Mouse (Mus musculus) liver, embryonic 16.5 days (tissue): Measurements from ENCODE around the gene Got2. TPM values are rescaled to one million over a fixed set of nuclear protein-coding genes. Genes with fewer than 3 reads are reported as not detected.
"Not testable (repeated sequence)": the region's sequence is repeated elsewhere in the genome, so short reads cannot be mapped to it uniquely, and the experiment has no call there.

ENCODE experiments used
- ATAC-seq: fragments of 200-750 bp; cut with Nextera tagmentation; 2 replicates; pipeline ENCODE4 v1.8.0; 2017; ENCODE audit warnings: low read depth, mild to moderate bottlenecking, moderate number of reproducible peaks, moderate library complexity
- H3K27ac ChIP-seq: fragments of 300-500 bp; sonication (generic); 2 replicates; pipeline ENCODE4 v1.5.1; 2014; ENCODE audit warnings: mild to moderate bottlenecking, low read length
- H3K27me3 ChIP-seq: fragments of 300-500 bp; sonication (generic); 2 replicates; pipeline ENCODE4 v1.6.1; 2014; ENCODE audit warnings: low read depth, low read length, mixed read lengths; ENCODE audit not compliant: control insufficient read depth, insufficient read depth
- H3K36me3 ChIP-seq: fragments of 300-500 bp; sonication (generic); 2 replicates; pipeline ENCODE4 v1.6.1; 2014; ENCODE audit warnings: mild to moderate bottlenecking; ENCODE audit not compliant: control insufficient read depth, insufficient read depth
- H3K4me1 ChIP-seq: fragments of 300-500 bp; sonication (generic); 2 replicates; pipeline ENCODE4 v1.6.1; 2014; ENCODE audit warnings: low read depth, low read length, mixed read lengths; ENCODE audit not compliant: control insufficient read depth
- H3K4me2 ChIP-seq: fragments of 300-500 bp; sonication (generic); 2 replicates; pipeline ENCODE4 v1.6.1; 2014; ENCODE audit warnings: low read depth, low read length, mixed read lengths
- H3K4me3 ChIP-seq: fragments of 300-500 bp; sonication (generic); 2 replicates; pipeline ENCODE4 v1.5.1; 2014; ENCODE audit warnings: low read depth, mild to moderate bottlenecking, low read length
- H3K9ac ChIP-seq: fragments of 300-500 bp; sonication (generic); 2 replicates; pipeline ENCODE4 v1.6.1; 2014; ENCODE audit warnings: low read depth, low read length
- H3K9me3 ChIP-seq: fragments of 300-500 bp; sonication (generic); replicated peaks from 2 replicates; pipeline ENCODE4 v1.6.1; 2016; ENCODE audit warnings: low read length; ENCODE audit not compliant: control insufficient read depth
- WGBS: fragments of 180-500 bp; shearing (Covaris S2); extraction: QIAGEN DNeasy Blood & Tissue Kit; methylation state at CpG from one replicate; pipeline ENCODE4 v1.1.7; 2014; ENCODE audit not compliant: insufficient replicate concordance; 5-methylcytosine and 5-hydroxymethylcytosine counted together
- polyA plus RNA-seq: library from polyadenylated mRNA; unstranded; fragments of >200 nt; fragmentation: Nextera tagmentation; extraction: Ambion mirVana; gene quantifications from 2 replicates; pipeline ENCODE4 v1.2.1, GENCODE M21; 2015

Got2 gene
- polyA plus RNA-seq, 1 experiment from 2014 or later, result 279 TPM

- H3K27me3 ChIP-seq, result no peaks in the 10 kb centered on the region
- no peak overlapping the region for H3K9ac ChIP-seq
- H3K4me2 ChIP-seq, result no peak overlapping the region
- peak overlapping the region; percentile 11; the same call in 1 of the 2 replicates for H3K27ac ChIP-seq
- peaks cover 17% of the 10 kb centered on the region for H3K36me3 ChIP-seq
- WGBS, result 69% methylated on average over 4 of the region's 4 CpGs
- H3K4me1 ChIP-seq, result peaks cover 6% of the 10 kb centered on the region
- ATAC-seq, result peak; percentile 70
- H3K4me3 ChIP-seq, result no peak overlapping the region
- no peaks in the 10 kb centered on the region for H3K9me3 ChIP-seq
Observed at GRCm38 (mm10) chr8:95879823-95880222, 8.5 kb downstream of the Got2 start.

DNA sequence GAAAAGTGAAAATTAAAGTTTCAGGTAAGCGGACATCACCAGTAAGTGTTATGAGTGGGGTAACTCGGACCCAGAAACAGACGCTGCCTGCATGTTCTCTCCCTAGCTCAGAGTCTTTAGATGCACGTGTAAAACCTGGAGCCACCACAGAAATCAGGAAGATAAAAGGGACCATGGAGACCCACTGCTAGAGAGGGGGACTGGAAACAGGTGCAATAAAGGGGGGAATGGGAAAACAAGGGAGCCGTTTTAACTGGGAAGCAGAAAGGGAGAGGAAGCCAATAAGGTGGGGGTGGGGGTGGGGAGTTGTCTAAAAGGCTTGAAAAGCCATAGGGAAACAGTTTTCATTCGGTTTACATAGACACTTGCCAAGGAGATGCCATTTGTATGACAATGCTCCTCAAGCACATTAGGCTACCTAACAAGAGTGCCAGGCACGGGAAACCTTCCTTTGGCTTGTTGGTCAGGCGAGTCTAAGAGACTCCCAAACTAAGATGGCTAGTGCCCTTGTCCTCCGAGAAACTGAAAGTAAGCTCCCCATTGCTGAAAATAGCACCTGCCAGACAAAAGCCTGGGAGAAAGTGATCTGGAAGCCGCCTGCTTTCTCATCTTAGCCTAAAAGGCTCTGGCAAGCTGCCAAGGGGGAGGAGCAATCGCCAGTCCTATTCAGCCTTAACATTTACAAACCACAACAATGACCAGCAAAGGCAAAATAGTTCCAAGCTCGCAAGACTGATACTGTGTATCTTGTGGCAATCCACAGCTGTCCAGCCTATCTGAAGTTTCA is 10.0 kb downstream of the Got2 start:
- Histone ChIP-seq H3K27me3 (no peaks in the 10 kb centered on the region), H3K36me3 (peaks cover 25% of the 10 kb centered on the region), H3K27ac (peak overlapping the region; percentile 8; the same call in 1 of the 2 replicates), H3K4me1 (peaks cover 6% of the 10 kb centered on the region), H3K9me3 (no peaks in the 10 kb centered on the region), H3K9ac (no peak overlapping the region), H3K4me2 (0 out of 2 replicates have a peak overlapping the region, but pooled peaks have one; percentile 0), H3K4me3 (no peak overlapping the region)
- ATAC-seq, result no peak
- WGBS, result 60% methylated on average over 12 of the region's 12 CpGs

DNA sequence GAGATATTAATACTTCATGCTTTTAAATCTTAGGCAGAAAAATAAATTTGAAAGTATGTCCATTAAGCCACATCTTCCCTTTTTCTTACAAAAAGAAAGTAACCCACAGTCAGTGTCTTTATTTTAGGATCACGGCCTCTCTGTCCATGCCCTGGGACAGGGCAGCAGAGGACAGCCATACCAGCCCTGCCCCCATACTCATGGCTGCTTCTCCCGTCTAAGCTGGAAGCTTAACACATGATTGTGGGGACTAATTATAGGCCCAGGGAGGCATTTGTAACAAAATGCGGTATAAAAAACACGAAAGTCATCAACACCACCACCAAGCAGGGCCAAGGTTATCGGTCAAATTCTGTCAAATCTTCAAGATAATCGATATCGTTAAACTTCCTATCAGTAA is 13.1 kb downstream of the Got2 start:
- no peak for ATAC-seq
- WGBS, result 81% methylated on average over 7 of the region's 7 CpGs
- peaks cover 32% of the 10 kb centered on the region for H3K36me3 ChIP-seq
- H3K27me3 ChIP-seq, result no peaks in the 10 kb centered on the region
- H3K4me3 ChIP-seq, result no peak overlapping the region
- no peak overlapping the region for H3K9ac ChIP-seq
- no peak overlapping the region for H3K4me2 ChIP-seq
- peaks cover 6% of the 10 kb centered on the region for H3K4me1 ChIP-seq
- no peak overlapping the region for H3K27ac ChIP-seq
- H3K9me3 ChIP-seq, result no peaks in the 10 kb centered on the region

- H3K9me3 ChIP-seq, result no peaks in the 10 kb centered on the region
- no peak overlapping the region for H3K27ac ChIP-seq
- ATAC-seq, result no peak
- H3K4me2 ChIP-seq, result no peak overlapping the region
- H3K9ac ChIP-seq, result no peak overlapping the region
- no peaks in the 10 kb centered on the region for H3K4me1 ChIP-seq
- H3K4me3 ChIP-seq, result no peak overlapping the region
- peaks cover 43% of the 10 kb centered on the region for H3K36me3 ChIP-seq
- WGBS, result 83% methylated on average over 16 of the region's 16 CpGs
- H3K27me3 ChIP-seq, result no peaks in the 10 kb centered on the region
Observed at GRCm38 (mm10) chr8:95871690-95872089, 16.7 kb downstream of the Got2 start.

- WGBS, result 80% methylated on average over 17 of the region's 18 CpGs
- not testable (repeated sequence) for H3K4me2 ChIP-seq, H3K9ac ChIP-seq, H3K27ac ChIP-seq, H3K4me3 ChIP-seq, H3K36me3 ChIP-seq, H3K4me1 ChIP-seq, ATAC-seq, H3K9me3 ChIP-seq, H3K27me3 ChIP-seq
Observed at GRCm38 (mm10) chr8:95864851-95865250, 23.5 kb downstream of the Got2 start.

DNA sequence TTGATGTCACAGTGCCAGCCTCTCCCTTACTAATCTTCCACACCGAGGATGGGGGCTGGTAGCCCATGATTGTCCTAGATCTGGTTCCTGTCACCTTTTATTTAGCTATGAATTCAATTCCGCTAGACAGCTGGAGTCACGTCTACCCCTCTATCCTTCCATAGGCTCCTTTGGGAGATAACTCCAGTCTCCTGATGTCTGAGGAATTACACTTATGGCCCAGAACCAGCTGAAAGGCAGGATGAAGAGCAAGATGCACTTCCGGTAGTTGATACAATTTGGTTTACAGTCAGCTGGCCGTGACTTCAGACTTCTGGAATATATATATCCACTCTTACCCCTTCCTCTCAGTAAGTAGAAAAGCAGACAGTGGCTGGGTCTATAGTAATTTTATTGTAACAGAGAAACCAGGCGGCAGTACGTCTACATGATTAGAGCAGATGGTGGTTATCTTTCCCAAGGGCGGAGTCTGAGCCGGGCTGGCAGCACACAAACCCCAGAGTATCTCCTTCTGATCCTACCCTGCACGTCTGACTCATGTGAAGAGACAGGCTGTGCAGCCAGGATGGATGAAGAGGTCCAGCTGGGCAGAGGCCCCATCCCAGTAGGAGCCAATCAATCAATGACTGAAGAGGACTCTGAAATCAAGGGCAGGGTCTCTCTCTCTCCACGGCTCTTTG is 24.4 kb downstream of the Got2 start:
- WGBS, result 49% methylated on average over 10 of the region's 11 CpGs
- not testable (repeated sequence) for H3K36me3 ChIP-seq, ATAC-seq, H3K27me3 ChIP-seq, H3K27ac ChIP-seq, H3K4me3 ChIP-seq, H3K9ac ChIP-seq, H3K4me1 ChIP-seq, H3K4me2 ChIP-seq, H3K9me3 ChIP-seq

- Histone ChIP-seq H3K9ac (no peak overlapping the region), H3K9me3 (no peaks in the 10 kb centered on the region), H3K27ac (no peak overlapping the region), H3K4me1 (peaks cover 6% of the 10 kb centered on the region; the same call in 1 of the 2 replicates), H3K36me3 (no peaks in the 10 kb centered on the region), H3K4me2 (no peak overlapping the region), H3K4me3 (no peak overlapping the region), H3K27me3 (no peaks in the 10 kb centered on the region)
- no peak for ATAC-seq
- 66% methylated on average over 6 of the region's 6 CpGs for WGBS
Observed at GRCm38 (mm10) chr8:95854174-95854573, 34.2 kb downstream of the Got2 start.

DNA sequence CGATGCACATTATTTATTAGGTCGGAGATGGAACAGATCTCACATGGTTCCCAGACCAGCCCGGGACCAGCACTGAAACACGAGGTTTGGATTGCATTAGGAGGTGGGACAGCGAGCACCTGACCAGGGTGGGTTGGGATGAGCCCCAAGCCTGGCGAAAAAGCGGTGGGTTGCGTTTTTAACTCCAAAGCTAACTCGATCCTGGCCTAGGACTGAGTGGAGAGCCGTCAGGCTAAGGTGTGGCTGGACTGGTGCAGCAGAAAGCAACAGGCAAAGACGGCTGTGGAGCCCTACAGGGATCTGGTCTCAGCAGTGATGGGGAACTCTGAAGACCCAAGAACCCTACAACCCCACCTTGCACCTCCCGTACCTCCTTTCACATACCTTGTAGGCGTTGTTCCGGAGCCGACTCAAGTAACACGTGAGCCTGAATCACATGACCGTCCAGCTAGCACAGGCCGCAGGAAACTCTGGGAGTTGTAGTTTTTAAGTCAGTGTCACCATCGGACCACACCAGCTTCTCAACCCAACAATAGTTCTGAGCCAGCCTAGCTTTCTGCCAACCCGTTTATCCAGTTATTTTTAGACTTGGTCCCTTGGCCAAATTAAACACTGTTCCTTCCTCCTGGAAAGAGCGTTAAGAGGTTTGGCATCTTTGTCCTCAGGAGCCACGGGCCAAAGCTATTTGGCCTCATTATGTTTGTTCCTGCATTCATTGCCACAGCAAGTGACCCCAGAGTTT is 35.1 kb downstream of the Got2 start, which contains the start of gene Slc38a7:
Slc38a7 (minus strand) TSS at position 438 of the 742 bp plus-strand sequence.
- WGBS, result 13% methylated on average over 22 of the region's 22 CpGs
- Histone ChIP-seq H3K36me3 (no peaks in the 10 kb centered on the region; the same call in 1 of the 2 replicates), H3K9me3 (no peaks in the 10 kb centered on the region), H3K27me3 (no peaks in the 10 kb centered on the region), H3K4me3 (peak within 1 kb of the TSS; percentile 72), H3K27ac (peak within 1 kb of the TSS; percentile 54), H3K4me1 (peaks cover 6% of the 10 kb centered on the region; the same call in 1 of the 2 replicates), H3K9ac (peak within 1 kb of the TSS; percentile 65), H3K4me2 (peak within 1 kb of the TSS; percentile 80)
- ATAC-seq, result peak; percentile 87
